Mouse (Mus musculus) liver, embryonic 15.5 days (tissue): ENCODE results near the gene Alg5. TPM values are rescaled to one million over a fixed set of nuclear protein-coding genes. Genes with fewer than 3 reads are reported as not detected.

Experiments used
- ATAC-seq: fragments of 200-750 bp; cut with Nextera tagmentation; 2 replicates; pipeline ENCODE4 v1.8.0; 2017; ENCODE audit warnings: moderate number of reproducible peaks, mild to moderate bottlenecking, moderate library complexity; ENCODE audit not compliant: insufficient read depth
- H3K27ac ChIP-seq: fragments of 300-500 bp; sonication (generic); replicated peaks from 2 replicates; pipeline ENCODE4 v1.5.1; 2015; ENCODE audit warnings: mild to moderate bottlenecking, inconsistent platforms
- H3K27me3 ChIP-seq: fragments of 300-500 bp; sonication (generic); 2 replicates; pipeline ENCODE4 v1.6.1; 2015; ENCODE audit warnings: mild to moderate bottlenecking, inconsistent platforms
- H3K36me3 ChIP-seq: fragments of 300-500 bp; sonication (generic); replicated peaks from 2 replicates; pipeline ENCODE4 v1.6.1; 2015; ENCODE audit warnings: moderate library complexity, mild to moderate bottlenecking, inconsistent platforms
- H3K4me1 ChIP-seq: fragments of 300-500 bp; sonication (generic); replicated peaks from 2 replicates; pipeline ENCODE4 v1.6.1; 2015; ENCODE audit warnings: inconsistent platforms
- H3K4me2 ChIP-seq: fragments of 300-500 bp; sonication (generic); 2 replicates; pipeline ENCODE4 v1.6.1; 2015; ENCODE audit warnings: moderate library complexity, mild to moderate bottlenecking, inconsistent platforms
- H3K4me3 ChIP-seq: fragments of 300-500 bp; sonication (generic); replicated peaks from 2 replicates; pipeline ENCODE4 v1.5.1; 2015; ENCODE audit warnings: mild to moderate bottlenecking, inconsistent platforms
- H3K9ac ChIP-seq: fragments of 300-500 bp; sonication (generic); 2 replicates; pipeline ENCODE4 v1.6.1; 2015; ENCODE audit warnings: moderate library complexity, mild to moderate bottlenecking, inconsistent platforms
- H3K9me3 ChIP-seq: fragments of 300-500 bp; sonication (generic); replicated peaks from 2 replicates; pipeline ENCODE4 v1.6.1; 2016; ENCODE audit warnings: inconsistent platforms
- WGBS: fragments of 180-500 bp; shearing (Covaris S2); methylation state at CpG from one replicate; pipeline ENCODE4 v1.1.7; 2015; ENCODE audit warnings: mixed read lengths; ENCODE audit not compliant: insufficient replicate concordance; 5-methylcytosine and 5-hydroxymethylcytosine counted together
- polyA plus RNA-seq: library from polyadenylated mRNA; unstranded; fragments of >200 nt; fragmentation: Nextera tagmentation; extraction: Ambion mirVana; gene quantifications from 2 replicates; pipeline ENCODE4 v1.2.1, GENCODE M21; 2015

Gene Alg5
- polyA plus RNA-seq, 1 experiment from 2014 or later: 21.9 TPM

DNA sequence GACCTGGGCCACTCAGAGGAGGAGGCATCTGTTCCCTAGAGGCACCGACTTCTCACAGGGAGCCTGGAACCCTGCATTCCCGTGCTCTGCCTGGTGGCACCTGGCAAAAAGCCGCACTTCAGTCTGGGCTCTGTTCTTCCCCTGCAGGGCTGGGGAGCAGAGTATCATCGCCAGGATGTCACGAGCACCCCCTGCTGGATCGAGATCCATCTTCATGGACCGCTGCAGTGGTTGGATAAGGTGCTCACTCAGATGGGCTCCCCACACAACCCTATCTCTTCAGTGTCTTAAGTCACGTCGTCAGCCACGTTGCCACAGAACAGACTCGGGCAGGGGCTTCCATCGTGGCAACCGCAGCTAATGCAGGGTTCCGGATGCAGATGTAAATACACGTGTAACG lies 61.9 kb downstream of the Alg5 start:
- H3K4me1 ChIP-seq: no peaks in the 10 kb centered on the region
- no peak overlapping the region for H3K27ac ChIP-seq
- no peak overlapping the region for H3K9ac ChIP-seq
- H3K36me3 ChIP-seq: no peaks in the 10 kb centered on the region
- 31% methylated on average over 16 of the region's 16 CpGs for WGBS
- no peak for ATAC-seq
- H3K27me3 ChIP-seq: no peaks in the 10 kb centered on the region
- H3K4me3 ChIP-seq: no peak overlapping the region
- no peak overlapping the region for H3K4me2 ChIP-seq
- 0 out of 2 replicates have a peak, but pooled peaks cover 2% of the 10 kb centered on the region for H3K9me3 ChIP-seq

Other genes with a start within 250 kb of the Alg5 start
- gene Supt20, start 42.7 kb upstream of the Alg5 start, polyA plus RNA-seq: 27.8 and 27.9 TPM in 2 replicates
- 0.14 TPM in 1 of 2 replicates, not detected in the other for gene Gm21958, start 21.2 kb upstream of the Alg5 start, polyA plus RNA-seq
- gene Exosc8, start 146 bp upstream of the Alg5 start, polyA plus RNA-seq: 63.7 and 69.7 TPM in 2 replicates
- gene Smad9, start 20.0 kb downstream of the Alg5 start, polyA plus RNA-seq: 0.06 TPM in 1 of 2 replicates, not detected in the other
- gene Rfxap, start 72.3 kb downstream of the Alg5 start, polyA plus RNA-seq: 13.4 and 14.9 TPM in 2 replicates
- gene Sertm1, start 180.3 kb downstream of the Alg5 start, polyA plus RNA-seq: 0.23 and 0.41 TPM in 2 replicates